Mouse (Mus musculus) embryonic facial prominence, embryonic 15.5 days (tissue): ENCODE measurements around the gene Slc35b4. TPM values are rescaled to one million over a fixed set of nuclear protein-coding genes. Genes with fewer than 3 reads are reported as not detected.

Experiments
- ATAC-seq: fragments of 200-750 bp; cut with Nextera tagmentation; 2 replicates; pipeline ENCODE4 v1.8.0; 2017; ENCODE audit warnings: low read depth, moderate TSS enrichment; ENCODE audit not compliant: insufficient number of reproducible peaks, low FRiP score, low TSS enrichment
- H3K27ac ChIP-seq: fragments of 300-500 bp; sonication (generic); replicated peaks from 2 replicates; pipeline ENCODE4 v1.5.1; 2015; ENCODE audit warnings: mild to moderate bottlenecking, inconsistent platforms
- H3K27me3 ChIP-seq: fragments of 300-500 bp; sonication (generic); 2 replicates; pipeline ENCODE4 v1.6.1; 2015; ENCODE audit warnings: inconsistent platforms
- H3K36me3 ChIP-seq: fragments of 300-500 bp; sonication (generic); 2 replicates; pipeline ENCODE4 v1.6.1; 2015; ENCODE audit warnings: mild to moderate bottlenecking, inconsistent platforms
- H3K4me1 ChIP-seq: fragments of 300-500 bp; sonication (generic); 2 replicates; pipeline ENCODE4 v1.6.1; 2015; ENCODE audit warnings: inconsistent platforms
- H3K4me2 ChIP-seq: fragments of 300-500 bp; sonication (generic); replicated peaks from 2 replicates; pipeline ENCODE4 v1.6.1; 2015; ENCODE audit warnings: mild to moderate bottlenecking, inconsistent platforms
- H3K4me3 ChIP-seq: fragments of 300-500 bp; sonication (generic); replicated peaks from 2 replicates; pipeline ENCODE4 v1.5.1; 2015; ENCODE audit warnings: mild to moderate bottlenecking, inconsistent platforms
- H3K9ac ChIP-seq: fragments of 300-500 bp; sonication (generic); 2 replicates; pipeline ENCODE4 v1.6.1; 2015; ENCODE audit warnings: inconsistent platforms
- H3K9me3 ChIP-seq: fragments of 300-500 bp; sonication (generic); replicated peaks from 2 replicates; pipeline ENCODE4 v1.6.1; 2016; ENCODE audit warnings: inconsistent platforms
- WGBS: fragments of 180-500 bp; shearing (Covaris S2); methylation state at CpG from one replicate; pipeline ENCODE4 v1.1.7; 2015; 5-methylcytosine and 5-hydroxymethylcytosine counted together
- polyA plus RNA-seq: library from polyadenylated mRNA; unstranded; fragments of >200 nt; fragmentation: Nextera tagmentation; extraction: Ambion mirVana; gene quantifications from 2 replicates; pipeline ENCODE4 v1.2.1, GENCODE M21; 2015

The Slc35b4 gene
- polyA plus RNA-seq, 1 experiment from 2014 or later = 43.6 TPM

GRCm38 (mm10) chr6:34170844-34171494 lies 5.9 kb downstream of the Slc35b4 start:
- Histone ChIP-seq H3K4me3 (no peak overlapping the region), H3K9ac (no peak overlapping the region), H3K27ac (no peak overlapping the region), H3K9me3 (no peaks in the 10 kb centered on the region), H3K4me2 (no peak overlapping the region), H3K36me3 (peaks cover 33% of the 10 kb centered on the region), H3K4me1 (peaks cover 14% of the 10 kb centered on the region), H3K27me3 (no peaks in the 10 kb centered on the region)
- no peak for ATAC-seq
- WGBS = 56% methylated on average over 7 of the region's 7 CpGs

DNA sequence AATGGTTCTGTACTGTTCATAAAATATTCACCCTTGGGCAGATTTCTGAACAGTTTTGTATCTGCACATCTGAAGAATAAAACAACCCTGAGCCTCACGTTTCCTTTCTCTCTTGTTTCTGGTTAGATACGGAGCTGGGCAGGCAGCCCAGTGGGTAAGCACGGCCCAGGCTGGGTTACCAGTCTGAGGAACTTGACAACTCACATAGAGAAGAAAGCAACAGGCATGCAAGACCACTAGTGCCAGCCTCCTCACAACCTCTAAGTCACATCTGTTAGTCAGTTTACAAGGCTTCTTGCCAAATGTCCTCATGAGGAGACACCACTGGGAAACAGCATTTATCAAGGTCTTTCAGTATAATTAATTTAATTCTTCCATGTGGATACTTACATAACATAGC lies 8.1 kb downstream of the Slc35b4 start:
- WGBS = 75% methylated on average over 3 of the region's 3 CpGs
- Histone ChIP-seq H3K4me3 (no peak overlapping the region), H3K4me1 (peaks cover 10% of the 10 kb centered on the region; the same call in 1 of the 2 replicates), H3K4me2 (no peak overlapping the region), H3K36me3 (peaks cover 48% of the 10 kb centered on the region), H3K9ac (no peak overlapping the region), H3K27me3 (no peaks in the 10 kb centered on the region), H3K9me3 (no peaks in the 10 kb centered on the region), H3K27ac (no peak overlapping the region)
- no peak for ATAC-seq

- H3K4me2 ChIP-seq = no peak overlapping the region
- no peak overlapping the region for H3K4me3 ChIP-seq
- H3K9me3 ChIP-seq = no peaks in the 10 kb centered on the region
- 74% methylated on average over 9 of the region's 9 CpGs for WGBS
- no peak overlapping the region for H3K27ac ChIP-seq
- H3K9ac ChIP-seq = no peak overlapping the region
- H3K36me3 ChIP-seq = peaks cover 77% of the 10 kb centered on the region
- H3K27me3 ChIP-seq = no peaks in the 10 kb centered on the region
- H3K4me1 ChIP-seq = no peaks in the 10 kb centered on the region
- peak; percentile 61; the same call in 1 of the 2 replicates for ATAC-seq
Measured at GRCm38 (mm10) chr6:34163014-34163413, 13.9 kb downstream of the Slc35b4 start.

GRCm38 (mm10) chr6:34162607-34163006 lies 14.3 kb downstream of the Slc35b4 start:
- no peaks in the 10 kb centered on the region for H3K9me3 ChIP-seq
- no peak overlapping the region for H3K4me3 ChIP-seq
- 52% methylated on average over 2 of the region's 2 CpGs for WGBS
- ATAC-seq = peak; percentile 84
- peaks cover 79% of the 10 kb centered on the region for H3K36me3 ChIP-seq
- H3K4me1 ChIP-seq = no peaks in the 10 kb centered on the region
- H3K4me2 ChIP-seq = no peak overlapping the region
- H3K27ac ChIP-seq = no peak overlapping the region
- no peaks in the 10 kb centered on the region for H3K27me3 ChIP-seq
- no peak overlapping the region for H3K9ac ChIP-seq

DNA sequence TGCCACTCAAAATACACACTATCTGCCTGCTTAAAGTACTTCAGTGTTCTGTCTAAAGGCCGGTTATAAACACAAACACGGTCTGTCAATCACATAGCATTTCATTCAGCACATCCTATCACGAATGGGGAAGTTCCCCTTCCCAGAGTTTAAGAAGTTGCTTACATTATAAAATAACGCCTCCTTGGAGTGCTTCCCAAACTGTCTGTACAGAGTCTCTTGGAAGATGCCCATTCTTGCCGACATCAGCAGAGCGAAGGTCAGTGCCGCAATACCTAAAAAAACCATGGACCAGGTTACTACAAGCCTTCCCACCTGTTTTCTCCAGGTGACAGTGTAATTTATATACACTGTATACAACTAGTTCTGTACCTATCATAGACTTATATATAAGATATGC lies 15.4 kb downstream of the Slc35b4 start:
- no peaks in the 10 kb centered on the region for H3K27me3 ChIP-seq
- H3K4me2 ChIP-seq = no peak overlapping the region
- H3K27ac ChIP-seq = no peak overlapping the region
- 0 out of 2 replicates have a peak, but pooled peaks cover 8% of the 10 kb centered on the region for H3K4me1 ChIP-seq
- no peak overlapping the region for H3K4me3 ChIP-seq
- no peaks in the 10 kb centered on the region for H3K9me3 ChIP-seq
- peaks cover 78% of the 10 kb centered on the region for H3K36me3 ChIP-seq
- 90% methylated on average over 7 of the region's 7 CpGs for WGBS
- H3K9ac ChIP-seq = no peak overlapping the region
- no peak for ATAC-seq

GRCm38 (mm10) chr6:34160816-34161310 lies 16.0 kb downstream of the Slc35b4 start:
- WGBS = 93% methylated on average over 7 of the region's 7 CpGs
- H3K4me1 ChIP-seq = peaks cover 13% of the 10 kb centered on the region; the same call in 1 of the 2 replicates
- H3K4me2 ChIP-seq = no peak overlapping the region
- no peak for ATAC-seq
- H3K27me3 ChIP-seq = no peaks in the 10 kb centered on the region
- no peak overlapping the region for H3K9ac ChIP-seq
- H3K9me3 ChIP-seq = no peaks in the 10 kb centered on the region
- no peak overlapping the region for H3K4me3 ChIP-seq
- peaks cover 72% of the 10 kb centered on the region for H3K36me3 ChIP-seq
- H3K27ac ChIP-seq = no peak overlapping the region

DNA sequence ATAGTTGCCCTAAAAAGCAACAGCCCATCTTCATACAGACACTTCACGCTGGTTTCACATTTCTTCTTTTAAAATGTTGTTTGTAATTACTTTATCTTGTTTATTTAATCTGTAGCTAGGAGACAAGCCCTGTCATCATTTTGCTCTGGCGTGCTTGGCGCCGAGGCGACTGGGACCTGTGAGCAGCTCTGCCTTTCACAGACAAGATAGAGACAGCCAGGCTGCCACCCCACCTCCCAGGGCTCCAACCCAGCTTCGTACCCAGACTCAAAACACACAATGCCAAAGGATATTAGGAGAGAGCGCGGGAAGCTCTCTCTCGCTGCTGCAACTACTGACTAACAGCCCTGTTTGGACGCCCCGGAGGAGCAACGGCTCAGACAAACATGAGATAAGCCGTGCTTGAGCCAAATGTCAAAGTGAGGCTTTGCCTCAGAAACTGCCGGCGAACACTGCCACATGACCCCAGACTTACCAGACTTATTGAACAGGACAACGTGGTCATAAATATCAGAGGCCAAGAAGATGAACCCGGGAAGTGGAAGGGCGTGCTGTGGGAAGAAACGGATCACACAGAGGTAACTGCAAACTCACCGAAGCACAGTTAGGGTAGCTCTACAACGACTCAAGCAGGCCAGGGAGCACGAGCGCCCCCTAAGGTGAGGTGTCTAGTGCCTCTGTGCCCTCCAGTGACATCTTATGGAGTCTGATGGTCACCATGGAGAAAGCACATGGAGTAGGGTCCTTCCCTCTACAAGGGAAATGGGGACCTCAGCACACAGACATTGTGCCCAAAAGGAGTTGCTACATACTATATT lies 16.7 kb downstream of the Slc35b4 start:
- Histone ChIP-seq H3K9ac (no peak overlapping the region), H3K27ac (no peak overlapping the region), H3K9me3 (no peaks in the 10 kb centered on the region), H3K36me3 (peaks cover 65% of the 10 kb centered on the region), H3K4me3 (no peak overlapping the region), H3K27me3 (no peaks in the 10 kb centered on the region), H3K4me2 (no peak overlapping the region), H3K4me1 (peaks cover 18% of the 10 kb centered on the region)
- WGBS = 83% methylated on average over 23 of the region's 23 CpGs
- ATAC-seq = no peak

GRCm38 (mm10) chr6:34156841-34157748 lies 19.8 kb downstream of the Slc35b4 start:
- H3K4me2 ChIP-seq = no peak overlapping the region
- no peak overlapping the region for H3K27ac ChIP-seq
- no peak overlapping the region for H3K4me3 ChIP-seq
- 73% methylated on average over 14 of the region's 14 CpGs for WGBS
- no peak for ATAC-seq
- H3K9ac ChIP-seq = no peak overlapping the region
- no peaks in the 10 kb centered on the region for H3K9me3 ChIP-seq
- no peaks in the 10 kb centered on the region for H3K27me3 ChIP-seq
- peaks cover 54% of the 10 kb centered on the region for H3K36me3 ChIP-seq
- peaks cover 45% of the 10 kb centered on the region for H3K4me1 ChIP-seq

GRCm38 (mm10) chr6:34156057-34156456 lies 20.9 kb downstream of the Slc35b4 start:
- no peak overlapping the region for H3K4me3 ChIP-seq
- peaks cover 45% of the 10 kb centered on the region for H3K4me1 ChIP-seq
- ATAC-seq = no peak
- H3K36me3 ChIP-seq = peaks cover 45% of the 10 kb centered on the region
- peak overlapping the region; percentile 87; the same call in 1 of the 2 replicates for H3K27ac ChIP-seq
- no peaks in the 10 kb centered on the region for H3K27me3 ChIP-seq
- H3K9ac ChIP-seq = no peak overlapping the region
- 40% methylated on average over 5 of the region's 5 CpGs for WGBS
- no peak overlapping the region for H3K4me2 ChIP-seq
- H3K9me3 ChIP-seq = no peaks in the 10 kb centered on the region

DNA sequence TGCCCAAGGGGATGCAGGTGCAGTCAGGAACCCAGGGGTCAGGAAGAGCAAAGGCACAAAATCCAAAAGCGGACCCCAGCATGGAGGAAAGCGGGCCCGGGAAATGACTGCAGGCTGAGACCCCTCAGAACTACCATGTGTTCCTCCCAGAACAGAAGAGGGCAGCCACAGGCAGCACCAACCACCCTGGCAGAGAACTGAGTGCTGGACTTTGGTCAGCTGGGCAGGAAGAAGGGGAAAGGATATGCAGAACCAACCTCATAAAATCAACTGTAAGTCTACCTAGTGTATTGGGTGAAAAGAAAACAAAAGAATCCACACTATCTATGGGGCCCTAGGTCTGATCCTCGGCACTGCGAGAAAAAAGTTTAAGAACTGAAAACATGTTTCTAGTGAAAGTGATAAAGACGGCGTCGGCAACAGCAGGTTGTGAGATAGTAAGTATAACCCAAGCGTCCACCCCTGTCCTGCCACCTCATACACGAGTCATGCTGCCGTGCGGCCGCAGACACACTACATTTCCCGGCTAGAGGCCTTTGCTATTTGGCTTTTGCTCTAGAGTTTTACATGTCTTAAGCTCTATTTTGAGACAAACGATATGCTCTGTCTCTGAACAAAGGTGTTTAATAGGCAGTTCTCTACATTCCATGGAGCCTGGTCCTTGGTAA lies 21.6 kb downstream of the Slc35b4 start:
- Histone ChIP-seq H3K27ac (peak overlapping the region; percentile 87), H3K9me3 (no peaks in the 10 kb centered on the region), H3K27me3 (no peaks in the 10 kb centered on the region), H3K9ac (no peak overlapping the region), H3K36me3 (peaks cover 37% of the 10 kb centered on the region), H3K4me3 (no peak overlapping the region), H3K4me1 (peaks cover 45% of the 10 kb centered on the region), H3K4me2 (no peak overlapping the region)
- no peak for ATAC-seq
- whole genome bisulfite sequencing = 92% methylated on average over 15 of the region's 15 CpGs
